Mouse (Mus musculus) spleen, adult 2 months (tissue): ENCODE data around the gene Mmaa.

ENCODE experiments used
- CTCF ChIP-seq: fragments of 200-500 bp; IDR thresholded peaks from 2 replicates; pipeline ENCODE4 v1.5.1; 2011; ENCODE audit warnings: mild to moderate bottlenecking, inconsistent platforms; ENCODE audit not compliant: insufficient read depth, insufficient read length, insufficient replicate concordance; ENCODE audit errors: extremely low read depth
- POLR2A ChIP-seq: fragments of 200-500 bp; IDR thresholded peaks from 2 replicates; pipeline ENCODE4 v1.6.1; 2011; ENCODE audit warnings: low read depth, low read length, inconsistent platforms

DNA sequence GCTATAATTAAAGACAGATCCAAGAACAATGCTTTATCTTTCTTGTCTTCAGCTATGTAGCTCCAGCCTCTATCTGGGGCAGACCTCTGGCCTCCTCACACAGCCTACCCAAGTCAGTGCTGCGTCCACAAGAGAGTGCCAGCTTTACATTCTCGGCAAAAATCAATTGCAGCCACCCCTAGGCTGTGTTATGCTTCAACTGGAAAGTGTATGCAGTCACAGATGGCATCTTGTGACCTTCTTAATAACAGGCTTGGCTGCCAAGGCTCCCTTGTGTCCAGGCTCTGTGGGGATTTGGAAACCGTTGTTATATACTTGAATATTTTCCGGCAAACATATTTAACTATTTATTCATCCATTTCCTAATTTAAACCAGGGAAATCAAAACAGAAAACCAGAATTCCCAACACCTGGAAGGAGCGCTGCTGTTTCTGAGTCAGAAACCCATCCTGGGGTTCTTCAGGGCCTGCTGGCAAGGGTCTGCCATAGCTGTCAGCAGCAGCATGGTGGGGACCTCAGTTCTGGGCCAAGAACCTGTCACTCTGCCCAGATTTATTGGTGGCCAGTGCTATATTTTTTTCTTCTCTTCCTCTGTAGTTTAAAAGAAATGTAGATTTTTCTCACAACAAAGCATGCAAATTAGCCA, 72.5 kb downstream of the Mmaa start:
- TF ChIP-seq POLR2A (no peak), CTCF (no peak)
